Mouse (Mus musculus): ENCODE measurements at regions not wholly inside any gene's neighbourhood (a gene's known extent, or its start where the extent isn't known, plus 50 kb on each side); places are given as distances from the start of the nearest gene placed in this dataset.
A peak's percentile ranks its signal among the peaks of the same experiment; 100 is the strongest.

- DNase-seq (ENCODE audit: low spot score in 2 of 2) = no peak
Observed at GRCm38 (mm10) chr4:93935692-93936091, 600.4 kb upstream of the Tusc1 start.

- DNase-seq (ENCODE audit: low spot score in 2 of 2) = no peak
Observed at GRCm38 (mm10) chr4:93927117-93927516, 591.8 kb upstream of the Tusc1 start.

GRCm38 (mm10) chr4:93924402-93924801, 589.1 kb upstream of the Tusc1 start:
- no peak for DNase-seq (ENCODE audit: low spot score in 2 of 2)

- peak in 1 of 2 experiments; percentile 6 for DNase-seq (ENCODE audit: low spot score in 2 of 2)
Observed at GRCm38 (mm10) chr4:93886631-93887030, 551.3 kb upstream of the Tusc1 start.

- DNase-seq (ENCODE audit: low spot score in 2 of 2) = no peak
Observed at GRCm38 (mm10) chr4:93881318-93881717, 546.0 kb upstream of the Tusc1 start.

GRCm38 (mm10) chr4:93879351-93879872, 544.1 kb upstream of the Tusc1 start:
- no peak for DNase-seq (ENCODE audit: low spot score in 2 of 2)

- DNase-seq (ENCODE audit: low spot score in 2 of 2) = no peak
Observed at GRCm38 (mm10) chr4:93873271-93873670, 538.0 kb upstream of the Tusc1 start.

GRCm38 (mm10) chr4:93853451-93853850, 518.1 kb upstream of the Tusc1 start:
- no peak for DNase-seq (ENCODE audit: low spot score in 2 of 2)

GRCm38 (mm10) chr4:93849178-93849577, 513.9 kb upstream of the Tusc1 start:
- DNase-seq (ENCODE audit: low spot score in 2 of 2) = no peak

GRCm38 (mm10) chr4:93830701-93831100, 495.4 kb upstream of the Tusc1 start:
- DNase-seq (ENCODE audit: low spot score in 2 of 2) = peak in 1 of 2 experiments; percentile 2

- DNase-seq (ENCODE audit: low spot score in 2 of 2) = no peak
Observed at GRCm38 (mm10) chr4:93793104-93793503, 457.8 kb upstream of the Tusc1 start.

GRCm38 (mm10) chr4:93790157-93790556, 454.8 kb upstream of the Tusc1 start:
- DNase-seq (ENCODE audit: low spot score in 2 of 2) = no peak

GRCm38 (mm10) chr4:93754497-93754896, 419.2 kb upstream of the Tusc1 start:
- DNase-seq (ENCODE audit: low spot score in 2 of 2) = no peak

GRCm38 (mm10) chr4:93746326-93746725, 411.0 kb upstream of the Tusc1 start:
- no peak for DNase-seq (ENCODE audit: low spot score in 2 of 2)

GRCm38 (mm10) chr4:93713711-93714110, 378.4 kb upstream of the Tusc1 start:
- DNase-seq (ENCODE audit: low spot score in 2 of 2) = no peak

GRCm38 (mm10) chr4:93676403-93677039, 341.2 kb upstream of the Tusc1 start:
- DNase-seq (ENCODE audit: low spot score in 2 of 2) = no peak

GRCm38 (mm10) chr4:93675739-93676402, 340.6 kb upstream of the Tusc1 start:
- no peak for DNase-seq (ENCODE audit: low spot score in 2 of 2)

- DNase-seq (ENCODE audit: low spot score in 2 of 2) = no peak
Observed at GRCm38 (mm10) chr4:93669050-93669449, 333.7 kb upstream of the Tusc1 start.

- DNase-seq (ENCODE audit: low spot score in 2 of 2) = no peak
Observed at GRCm38 (mm10) chr4:93664293-93664692, 329.0 kb upstream of the Tusc1 start.

- no peak for DNase-seq (ENCODE audit: low spot score in 2 of 2)
Observed at GRCm38 (mm10) chr4:93638207-93638606, 302.9 kb upstream of the Tusc1 start.

GRCm38 (mm10) chr4:93598474-93598873, 263.2 kb upstream of the Tusc1 start:
- DNase-seq (ENCODE audit: low spot score in 2 of 2) = no peak

- no peak for DNase-seq (ENCODE audit: low spot score in 2 of 2)
Observed at GRCm38 (mm10) chr4:93584328-93584727, 249.0 kb upstream of the Tusc1 start.

GRCm38 (mm10) chr4:93583670-93584303, 248.5 kb upstream of the Tusc1 start:
- no peak for DNase-seq (ENCODE audit: low spot score in 2 of 2)
